In the genomic region with DNA sequence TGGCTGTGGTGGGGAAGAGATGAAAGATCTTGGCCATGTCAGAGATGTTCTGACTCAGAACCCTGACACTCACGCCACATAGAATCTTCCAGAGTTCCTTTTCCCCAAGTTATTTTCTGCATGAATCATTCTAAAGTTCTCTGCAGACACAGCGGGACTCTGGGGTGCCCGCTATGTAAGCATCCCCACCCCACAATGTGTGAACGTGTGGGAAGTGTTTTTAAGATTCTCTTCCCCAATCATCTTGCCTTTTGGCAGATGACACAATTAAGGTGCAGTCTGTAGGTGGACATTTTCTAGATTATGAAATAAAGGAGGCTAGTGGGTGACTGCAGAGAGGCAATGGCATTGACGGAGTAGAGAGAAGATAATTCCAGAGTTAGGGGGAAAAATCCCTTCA, we compare ENCODE assay signal across 15 mouse cellular contexts. TPM values are rescaled to one million over a fixed set of nuclear protein-coding genes. Genes with fewer than 3 reads are reported as not detected.
A peak's percentile ranks its signal among the peaks of the same experiment; 100 is the strongest.
DNase-seq lines count a peak whose midpoint lies in the region.
"Had no signal": no experiment of that assay in that cellular context is flagged by ENCODE, and none has a peak within 500 bp of the region (broad histone marks: within the 10 kb centered on the region; RNA-seq: fewer than 3 reads in every experiment).

No protein-coding gene starts in this region.

- intact Hi-C loops in left cerebral cortex, postnatal 36 days (cut with DNase I), result loop anchor here (2.0 kb wide), 1 partner anchor 32 kb away; no protein-coding TSS in a partner anchor

- peak; percentile 38 to 76 for DNase-seq in frontal cortex, postnatal 36 days (ENCODE audit: low spot score in 2 of 2)
- no peak for DNase-seq in frontal cortex, postnatal 10 days (ENCODE audit: low spot score in 2 of 2)
- peak; percentile 84 for DNase-seq in right cerebral cortex, adult 18-20 months
- no peak for DNase-seq in right cerebral cortex, postnatal 4 days
- peak; percentile 57 to 58 for DNase-seq in left cerebral cortex, adult 9 months (ENCODE audit: low spot score in 2 of 2)
- DNase-seq in left cerebral cortex, postnatal 36 days (ENCODE audit: low spot score in 2 of 2), result peak; percentile 29 to 34
- no peak for DNase-seq in gastrocnemius, adult 18-20 months (ENCODE audit: low spot score)
- DNase-seq: adrenal gland, postnatal 14 days; cerebellum, adult 18-20 months; cerebellum, adult 9-11 months; cerebellum, postnatal 36 days; gastrocnemius, postnatal 36 days; heart, adult 18-20 months; heart, postnatal 10 days had no signal

RNA-seq across cellular contexts. Expression of gene Trim9, which starts 25.5 kb away (rescaled TPM):
- total RNA-seq in left cerebral cortex, postnatal 36 days (2021), result 100 to 1,000 TPM; 329 to 436 TPM
- total RNA-seq in gastrocnemius, adult 18-20 months (2021), result under 1 TPM; 0.05 to 0.09 TPM
- total RNA-seq: CH12.LX; heart, adult 18-20 months had no signal

Comparison
In these comparisons a context has a peak if more than half of its experiments do, and no peak if none do; other contexts are left out.
1. DNase-seq: peak in frontal cortex, postnatal 36 days (2 of 2), right cerebral cortex, adult 18-20 months (single experiment), left cerebral cortex, adult 9 months (2 of 2) and left cerebral cortex, postnatal 36 days (2 of 2); none in frontal cortex, postnatal 10 days (0 of 2), right cerebral cortex, postnatal 4 days (single experiment) and gastrocnemius, adult 18-20 months (single experiment).
2. RNA of gene Trim9, which starts 25.5 kb away (total RNA-seq): 329 to 436 TPM in left cerebral cortex, postnatal 36 days; 0.05 to 0.09 TPM in gastrocnemius, adult 18-20 months; every median in the first group is over 100 times any median in the second.